Mouse (Mus musculus): Measurements from ENCODE around the gene Igsf21. TPM values are rescaled to one million over a fixed set of nuclear protein-coding genes. Genes with fewer than 3 reads are reported as not detected.

Igsf21 gene
- total and polyA plus RNA-seq, 2 experiments from 2014 or later: 145 to 146 TPM

GRCm38 (mm10) chr4:140069563-140070330 lies 176.8 kb downstream of the Igsf21 start:
- no peaks in the 10 kb centered on the region for H3K27me3 ChIP-seq (ENCODE audit: insufficient read depth, low read length)
- WGBS: 10% methylated on average over 14 of the region's 15 CpGs
- no peak overlapping the region for H3K4me2 ChIP-seq (ENCODE audit: low read depth, low read length, poor library complexity, severe bottlenecking)

GRCm38 (mm10) chr4:140068468-140068867 lies 178.1 kb downstream of the Igsf21 start:
- 97% methylated on average over 6 of the region's 6 CpGs for WGBS
- no peak for ATAC-seq (ENCODE audit: low FRiP score)

More at GRCm38 (mm10) chr4:140069563-140070330, 176.8 kb downstream of the Igsf21 start:
- Histone ChIP-seq H3K9me3 (ENCODE audit: low read length) (no peaks in the 10 kb centered on the region), H3K36me3 (ENCODE audit: insufficient read depth, low read length) (no peaks in the 10 kb centered on the region; the same call in 1 of the 2 replicates), H3K9ac (replicated peaks; ENCODE audit: low read length, poor library complexity, severe bottlenecking) (no peak overlapping the region), H3K4me3 (ENCODE audit: low read depth, low read length) (no peak overlapping the region), H3K4me1 (ENCODE audit: insufficient read depth, low read length) (0 out of 2 replicates have a peak, but pooled peaks cover 5% of the 10 kb centered on the region), H3K27ac (ENCODE audit: low read depth, low read length) (peak overlapping the region; percentile 43)
- DNase-seq (ENCODE audit: low spot score) (peak; percentile 46), ATAC-seq (ENCODE audit: low FRiP score) (peak; percentile 76)
- no peak for TF ChIP-seq CTCF (IDR thresholded peaks at IDR 0.05)

GRCm38 (mm10) chr4:140066011-140066410 lies 180.6 kb downstream of the Igsf21 start:
- H3K27ac ChIP-seq (ENCODE audit: low read depth, low read length): no peak overlapping the region
- no peaks in the 10 kb centered on the region for H3K27me3 ChIP-seq (ENCODE audit: insufficient read depth, low read length)
- DNase-seq (ENCODE audit: low spot score) (no peak), ATAC-seq (ENCODE audit: low FRiP score) (no peak)
- no peak overlapping the region for H3K9ac ChIP-seq (replicated peaks; ENCODE audit: low read length, poor library complexity, severe bottlenecking)
- H3K4me2 ChIP-seq (ENCODE audit: low read depth, low read length, poor library complexity, severe bottlenecking): no peak overlapping the region
- 89% methylated on average over 12 of the region's 12 CpGs for WGBS
- no peaks in the 10 kb centered on the region; the same call in 1 of the 2 replicates for H3K36me3 ChIP-seq (ENCODE audit: insufficient read depth, low read length)
- TF ChIP-seq CTCF (IDR thresholded peaks at IDR 0.05): no peak
- H3K9me3 ChIP-seq (ENCODE audit: low read length): no peaks in the 10 kb centered on the region
- no peak overlapping the region for H3K4me3 ChIP-seq (ENCODE audit: low read depth, low read length)
- H3K4me1 ChIP-seq (ENCODE audit: insufficient read depth, low read length): 0 out of 2 replicates have a peak, but pooled peaks cover under 1% of the 10 kb centered on the region

More at GRCm38 (mm10) chr4:140068468-140068867, 178.1 kb downstream of the Igsf21 start:
- Histone ChIP-seq H3K9ac (replicated peaks; ENCODE audit: low read length, poor library complexity, severe bottlenecking) (no peak overlapping the region), H3K9me3 (ENCODE audit: low read length) (no peaks in the 10 kb centered on the region), H3K4me2 (ENCODE audit: low read depth, low read length, poor library complexity, severe bottlenecking) (no peak overlapping the region), H3K36me3 (ENCODE audit: insufficient read depth, low read length) (no peaks in the 10 kb centered on the region; the same call in 1 of the 2 replicates), H3K4me3 (ENCODE audit: low read depth, low read length) (no peak overlapping the region), H3K27ac (ENCODE audit: low read depth, low read length) (no peak overlapping the region), H3K4me1 (ENCODE audit: insufficient read depth, low read length) (0 out of 2 replicates have a peak, but pooled peaks cover 5% of the 10 kb centered on the region), H3K27me3 (ENCODE audit: insufficient read depth, low read length) (no peaks in the 10 kb centered on the region)
- peak; percentile 50 for TF ChIP-seq CTCF (IDR thresholded peaks at IDR 0.05)
- no peak for DNase-seq (ENCODE audit: low spot score)

- Histone ChIP-seq H3K9me3 (ENCODE audit: low read length) (no peaks in the 10 kb centered on the region), H3K27me3 (ENCODE audit: insufficient read depth, low read length) (no peaks in the 10 kb centered on the region), H3K27ac (ENCODE audit: low read depth, low read length) (no peak overlapping the region), H3K4me3 (ENCODE audit: low read depth, low read length) (no peak overlapping the region), H3K4me2 (ENCODE audit: low read depth, low read length, poor library complexity, severe bottlenecking) (no peak overlapping the region), H3K9ac (replicated peaks; ENCODE audit: low read length, poor library complexity, severe bottlenecking) (no peak overlapping the region), H3K36me3 (ENCODE audit: insufficient read depth, low read length) (no peaks in the 10 kb centered on the region; the same call in 1 of the 2 replicates), H3K4me1 (ENCODE audit: insufficient read depth, low read length) (no peaks in the 10 kb centered on the region)
- DNase-seq (ENCODE audit: low spot score) (no peak), ATAC-seq (ENCODE audit: low FRiP score) (no peak)
- WGBS: 77% methylated on average over 13 of the region's 13 CpGs
- TF ChIP-seq CTCF (IDR thresholded peaks at IDR 0.05): no peak
Observed at GRCm38 (mm10) chr4:140063153-140063671, 183.4 kb downstream of the Igsf21 start.

- Histone ChIP-seq H3K9me3 (ENCODE audit: low read length) (no peaks in the 10 kb centered on the region), H3K4me1 (ENCODE audit: insufficient read depth, low read length) (no peaks in the 10 kb centered on the region), H3K4me3 (ENCODE audit: low read depth, low read length) (no peak overlapping the region), H3K4me2 (ENCODE audit: low read depth, low read length, poor library complexity, severe bottlenecking) (no peak overlapping the region), H3K27ac (ENCODE audit: low read depth, low read length) (no peak overlapping the region), H3K36me3 (ENCODE audit: insufficient read depth, low read length) (no peaks in the 10 kb centered on the region), H3K27me3 (ENCODE audit: insufficient read depth, low read length) (no peaks in the 10 kb centered on the region), H3K9ac (replicated peaks; ENCODE audit: low read length, poor library complexity, severe bottlenecking) (no peak overlapping the region)
- DNase-seq (ENCODE audit: low spot score): no peak
- no peak for TF ChIP-seq CTCF (IDR thresholded peaks at IDR 0.05)
- 83% methylated on average over 5 of the region's 5 CpGs for WGBS
- no peak for ATAC-seq (ENCODE audit: low FRiP score)
Observed at GRCm38 (mm10) chr4:140060251-140060650, 186.3 kb downstream of the Igsf21 start.

GRCm38 (mm10) chr4:140053042-140053441 lies 193.5 kb downstream of the Igsf21 start:
- no peaks in the 10 kb centered on the region for H3K9me3 ChIP-seq (ENCODE audit: low read length)

More at GRCm38 (mm10) chr4:140053042-140053441, 193.5 kb downstream of the Igsf21 start:
- no peak overlapping the region for H3K4me3 ChIP-seq (ENCODE audit: low read depth, low read length)
- WGBS: 69% methylated on average over 7 of the region's 7 CpGs
- H3K9ac ChIP-seq (replicated peaks; ENCODE audit: low read length, poor library complexity, severe bottlenecking): no peak overlapping the region
- no peak for TF ChIP-seq CTCF (IDR thresholded peaks at IDR 0.05)
- DNase-seq (ENCODE audit: low spot score) (peak; percentile 63), ATAC-seq (ENCODE audit: low FRiP score) (no peak)
- no peaks in the 10 kb centered on the region for H3K4me1 ChIP-seq (ENCODE audit: insufficient read depth, low read length)
- no peak overlapping the region for H3K27ac ChIP-seq (ENCODE audit: low read depth, low read length)
- H3K27me3 ChIP-seq (ENCODE audit: insufficient read depth, low read length): no peaks in the 10 kb centered on the region
- H3K36me3 ChIP-seq (ENCODE audit: insufficient read depth, low read length): no peaks in the 10 kb centered on the region
- H3K4me2 ChIP-seq (ENCODE audit: low read depth, low read length, poor library complexity, severe bottlenecking): no peak overlapping the region
